Mouse (Mus musculus) spleen, embryonic (tissue): Measurements from ENCODE around the gene Ltbp1.

Experiments
- CTCF ChIA-PET: fragments of 350-600 bp; sonication (Branson Sonifier 250); formaldehyde crosslinking; loops from one replicate; lab custom pipeline; 2022; lab: Charles Lee

The Ltbp1 gene

DNA sequence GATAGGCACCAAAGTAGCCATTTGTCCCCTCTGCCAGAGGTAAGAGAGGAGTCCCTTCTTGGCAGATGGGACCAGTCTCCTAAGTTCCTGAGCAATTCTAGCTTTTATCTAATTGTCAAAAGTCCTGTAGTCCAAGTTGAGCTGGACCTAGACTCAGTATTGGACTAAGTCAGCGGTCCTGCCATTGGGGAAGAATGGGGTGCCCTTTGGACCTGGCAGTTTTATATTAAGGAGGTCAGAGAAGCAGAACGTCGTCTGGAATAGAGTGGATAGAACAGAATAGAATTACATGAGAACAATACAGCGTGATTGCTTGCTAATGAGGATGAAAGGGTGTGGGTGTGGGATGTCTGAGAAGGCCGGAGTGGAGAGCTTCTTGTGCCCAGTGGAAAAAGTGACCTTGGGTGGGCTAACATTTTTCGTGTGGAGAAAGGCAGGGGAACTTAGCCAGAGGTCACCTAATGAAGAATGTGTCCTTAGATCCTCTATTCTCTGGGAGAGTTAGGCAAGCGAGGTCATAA is 167.4 kb downstream of the Ltbp1 start:
- CTCF ChIA-PET, result no interaction called here

DNA sequence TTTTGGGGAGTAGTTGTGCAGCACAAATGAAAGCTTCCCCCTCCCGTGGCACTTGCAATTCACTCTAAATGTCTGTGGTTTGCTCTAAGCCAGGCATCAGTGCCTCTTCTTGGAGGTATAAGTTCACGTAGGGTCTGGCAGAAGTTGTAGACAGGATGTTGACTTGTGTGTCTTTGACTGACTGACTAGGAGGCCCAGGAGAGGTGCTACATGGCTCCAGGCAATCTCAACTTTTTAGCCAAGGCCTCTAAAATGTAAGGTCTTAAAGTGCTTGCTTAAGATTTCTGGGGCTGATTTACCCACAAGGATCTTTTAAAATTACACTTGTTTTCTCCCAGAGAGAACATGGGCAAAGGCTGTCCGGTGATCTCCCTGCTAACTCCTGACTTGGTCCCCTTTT is 169.1 kb downstream of the Ltbp1 start:
- CTCF ChIA-PET, result no interaction called here

DNA sequence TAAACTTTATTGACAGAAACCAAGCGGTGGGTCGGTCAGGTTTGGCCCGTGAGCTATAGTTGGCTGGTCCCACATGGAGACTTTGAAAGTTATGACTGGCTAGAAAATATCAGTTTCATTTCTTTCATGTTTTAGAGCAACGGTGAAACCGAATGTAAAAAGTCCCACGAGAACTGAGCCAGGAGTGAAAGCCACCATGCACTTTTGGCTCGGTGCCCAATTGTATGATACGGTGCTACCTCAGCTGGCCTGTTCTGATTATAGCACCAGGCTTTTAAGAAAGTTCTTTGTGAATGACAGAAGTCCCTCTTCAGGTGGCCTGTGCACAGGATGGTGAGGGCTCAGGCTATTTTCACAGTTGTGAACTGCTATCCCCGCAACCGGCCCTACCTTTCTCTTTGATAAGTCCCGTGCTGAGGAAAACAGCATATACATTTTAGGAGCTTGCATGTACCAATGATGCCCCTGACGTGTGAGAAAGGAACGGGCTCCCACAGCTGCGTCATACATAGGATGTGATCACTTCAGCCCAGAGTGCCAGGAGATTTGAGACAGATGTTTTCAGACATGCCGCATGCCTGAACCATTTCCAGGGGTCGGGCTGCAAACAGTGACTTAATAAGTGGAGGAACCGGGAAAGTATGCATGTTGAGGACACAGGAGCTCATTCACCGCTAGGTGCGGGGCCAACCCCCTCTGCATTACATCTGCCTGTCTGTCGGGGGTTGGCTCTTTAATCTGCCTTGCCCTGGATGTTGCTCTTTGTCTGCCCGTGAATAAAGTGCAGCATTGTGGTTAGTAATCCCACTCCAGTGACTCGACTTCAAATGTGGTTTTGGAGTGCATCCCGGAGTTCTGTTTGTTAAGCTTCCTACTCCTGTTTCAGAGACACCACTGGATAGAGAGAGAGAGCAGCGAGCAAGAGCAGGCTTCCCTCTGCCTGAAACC is 172.8 kb downstream of the Ltbp1 start:
- CTCF ChIA-PET, result no interaction called here

DNA sequence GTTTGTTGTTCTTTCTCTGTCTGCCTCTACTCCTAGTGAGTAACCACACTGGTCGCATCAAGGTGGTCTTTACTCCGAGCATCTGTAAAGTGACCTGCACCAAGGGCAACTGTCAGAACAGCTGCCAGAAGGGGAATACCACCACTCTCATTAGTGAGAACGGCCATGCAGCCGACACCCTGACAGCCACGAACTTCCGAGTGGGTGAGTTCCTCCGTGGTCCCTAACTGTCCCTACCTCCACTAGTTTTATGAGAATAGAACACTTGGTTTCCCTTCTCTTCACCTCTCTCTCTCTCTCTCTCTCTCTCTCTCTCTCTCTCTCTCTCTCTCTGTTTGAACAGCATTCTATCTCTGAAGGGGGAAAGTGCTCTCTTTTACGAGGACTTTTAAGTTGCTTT is 173.6 kb downstream of the Ltbp1 start:
- CTCF ChIA-PET, result no interaction called here

DNA sequence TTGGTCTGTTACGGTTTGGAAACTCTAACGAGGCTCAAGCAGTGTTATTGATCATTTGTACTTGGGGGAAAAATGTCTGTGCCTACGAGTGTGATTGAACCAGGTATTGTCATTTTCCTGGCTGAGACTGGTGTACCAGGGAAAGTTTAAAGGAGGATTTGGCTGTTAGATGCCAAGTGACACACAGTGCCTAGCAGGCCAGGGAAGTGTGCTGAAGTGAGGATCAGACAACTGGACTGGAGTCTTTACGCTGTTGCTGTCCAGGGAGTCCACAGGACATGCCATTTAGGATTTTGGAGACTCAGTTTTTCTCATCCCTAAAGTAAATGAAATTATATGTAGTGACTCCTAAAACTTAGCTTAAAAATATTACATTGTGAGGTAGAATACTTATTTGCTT is 174.9 kb downstream of the Ltbp1 start:
- CTCF ChIA-PET, result no interaction called here

DNA sequence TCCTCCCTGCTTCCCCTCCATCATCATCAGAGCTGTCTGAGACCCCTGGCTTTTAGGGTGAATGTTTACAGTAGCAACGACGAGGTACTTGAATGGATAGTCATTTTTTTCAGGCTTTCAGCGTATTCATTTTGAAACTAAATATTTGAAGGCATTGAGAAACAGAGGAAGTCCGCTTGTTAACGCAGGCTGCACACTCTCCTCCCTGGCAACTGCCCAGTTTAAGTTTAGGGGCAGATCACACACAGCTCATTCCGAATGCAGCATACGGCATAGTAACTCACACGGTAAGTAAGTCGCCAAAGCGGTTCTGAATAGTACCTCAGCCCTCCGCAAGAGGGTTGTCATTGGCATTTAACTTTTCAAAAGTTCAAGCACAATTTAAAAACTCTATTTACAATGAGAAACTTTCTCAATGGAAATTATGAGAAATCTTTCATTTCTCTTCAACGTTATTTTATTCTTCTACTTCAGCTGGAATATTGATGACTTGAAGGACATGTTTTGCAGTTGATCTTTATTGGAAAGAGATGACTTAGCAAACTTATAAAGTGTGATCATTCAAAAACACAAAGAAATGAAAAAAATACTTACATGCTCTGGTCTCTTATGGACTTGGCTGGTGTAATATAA is 175.7 kb downstream of the Ltbp1 start:
- CTCF ChIA-PET, result no interaction called here

DNA sequence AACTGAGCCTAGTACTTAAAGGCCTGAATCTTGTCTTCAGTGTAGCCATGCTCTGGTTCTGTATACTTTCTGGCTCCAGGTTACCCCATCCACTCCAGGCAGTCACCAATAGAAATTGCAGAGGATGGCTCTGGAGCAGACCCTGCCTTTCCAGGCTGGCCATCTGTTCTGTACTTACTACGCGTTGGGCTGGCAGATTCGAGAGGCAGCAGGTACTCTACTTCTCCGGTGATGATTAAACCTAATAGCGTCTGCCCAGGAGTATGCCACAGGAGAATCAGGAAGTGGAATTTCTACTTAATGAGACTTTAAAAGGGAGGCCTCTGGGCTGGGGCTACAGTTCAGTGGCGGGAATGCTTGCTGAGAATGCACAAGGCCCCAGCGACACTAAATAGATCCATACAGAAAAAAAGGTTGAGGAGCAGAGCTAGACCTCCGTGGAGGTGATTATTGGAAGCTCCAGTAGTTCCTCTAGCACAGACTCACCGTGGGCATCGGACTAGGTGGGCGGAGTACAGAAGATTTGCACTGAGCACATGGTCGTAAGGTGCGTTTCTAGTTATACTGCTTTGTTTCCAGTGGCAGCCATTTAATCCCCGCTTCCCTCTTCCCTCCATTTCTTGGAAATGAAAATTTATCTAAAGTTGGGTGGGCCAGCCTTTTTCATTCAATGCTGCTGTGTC is 177.1 kb downstream of the Ltbp1 start:
- CTCF ChIA-PET, result no interaction called here

DNA sequence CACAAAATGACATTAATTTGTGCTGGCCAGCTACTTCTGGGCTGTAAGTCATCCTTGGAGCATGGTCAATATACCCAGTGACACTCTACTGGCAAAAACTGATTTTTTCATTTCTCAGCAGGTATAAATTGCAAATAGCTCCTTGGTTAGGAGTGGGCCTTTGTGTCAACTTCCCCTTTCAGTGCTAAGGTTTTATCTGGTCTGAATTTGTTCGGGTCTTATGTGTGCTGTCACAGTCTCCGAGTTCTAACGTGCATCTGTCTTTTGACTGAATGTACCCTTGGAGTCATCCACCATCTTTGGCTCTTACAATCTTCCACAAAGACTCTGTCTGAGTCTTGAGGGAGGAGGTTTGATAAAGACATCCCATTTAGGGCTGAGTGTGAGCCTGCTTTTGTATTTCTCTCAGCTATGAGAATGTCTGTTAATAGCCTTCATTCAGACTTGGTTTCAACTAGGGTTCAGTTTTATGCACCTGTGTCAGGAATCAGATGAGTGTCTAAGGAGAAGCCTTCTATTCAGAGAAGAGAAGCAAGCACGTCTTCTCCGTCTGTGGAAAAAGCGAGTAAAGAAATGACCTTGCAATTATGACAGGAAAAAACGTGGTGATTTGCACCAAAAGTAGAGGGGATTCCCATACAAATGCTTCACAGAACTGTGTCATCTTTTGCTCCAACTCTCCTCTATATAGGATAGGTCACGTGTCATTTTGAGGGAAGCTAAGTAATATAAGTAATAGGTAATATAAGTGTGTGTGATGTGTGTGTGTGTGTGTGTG is 181.6 kb downstream of the Ltbp1 start:
- CTCF ChIA-PET, result no interaction called here

DNA sequence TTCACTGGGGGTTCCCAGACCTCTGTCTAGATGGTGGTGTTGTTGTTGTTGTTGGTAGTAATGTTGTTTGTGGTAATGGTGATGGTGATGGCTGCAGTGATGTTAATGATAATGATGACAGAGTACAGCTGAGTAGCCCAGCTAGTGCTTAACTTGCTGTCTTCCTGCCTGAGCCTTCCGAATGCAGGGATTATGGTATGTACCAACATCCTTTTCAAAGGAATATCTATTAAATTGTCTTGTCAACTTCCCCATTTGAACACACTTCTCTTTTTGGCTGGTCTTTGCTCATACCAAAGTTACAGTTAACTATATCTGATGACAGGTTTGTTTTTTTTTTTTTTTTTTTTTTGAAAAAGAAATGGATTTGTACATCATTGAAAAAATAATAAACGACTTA is 191.6 kb downstream of the Ltbp1 start:
- CTCF ChIA-PET, result no interaction called here

DNA sequence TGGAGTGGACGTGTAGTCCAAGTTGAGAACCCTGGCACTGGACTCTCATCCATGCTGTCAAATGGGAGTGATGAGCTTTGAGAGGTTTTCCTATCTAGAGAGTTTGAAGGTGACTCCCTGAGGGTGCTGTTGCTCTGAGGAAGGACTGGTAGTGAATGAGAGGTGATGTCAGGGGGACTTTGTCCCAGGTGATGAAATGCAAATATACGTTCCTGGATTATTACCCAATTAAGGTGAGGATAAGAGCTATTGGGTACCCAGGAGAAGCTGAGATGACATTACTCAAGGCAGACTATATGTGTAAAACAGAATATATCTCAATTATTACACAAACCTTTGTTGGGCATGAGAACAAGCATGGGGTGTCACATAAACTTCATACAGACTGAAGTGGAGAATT is 193.4 kb downstream of the Ltbp1 start:
- CTCF ChIA-PET, result no interaction called here

DNA sequence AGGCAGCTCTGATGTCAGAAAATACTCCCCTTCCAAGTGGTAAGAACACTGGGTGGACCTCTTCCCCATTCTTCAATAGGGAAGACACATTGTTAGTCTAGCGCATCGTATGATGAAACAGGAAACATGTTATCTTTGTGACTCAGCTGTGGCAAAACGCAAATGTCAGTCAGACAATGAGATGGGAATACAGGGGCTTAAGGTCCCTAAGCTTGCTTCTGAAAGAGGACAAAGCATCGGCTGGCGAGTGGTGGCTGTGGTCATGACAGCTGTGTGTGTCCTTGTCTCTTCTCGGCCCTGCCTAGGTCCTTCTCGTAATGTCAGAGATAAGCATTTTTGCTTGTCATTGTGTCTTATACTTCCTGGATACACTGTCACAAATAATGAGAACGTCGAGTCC is 194.3 kb downstream of the Ltbp1 start:
- CTCF ChIA-PET, result no interaction called here

DNA sequence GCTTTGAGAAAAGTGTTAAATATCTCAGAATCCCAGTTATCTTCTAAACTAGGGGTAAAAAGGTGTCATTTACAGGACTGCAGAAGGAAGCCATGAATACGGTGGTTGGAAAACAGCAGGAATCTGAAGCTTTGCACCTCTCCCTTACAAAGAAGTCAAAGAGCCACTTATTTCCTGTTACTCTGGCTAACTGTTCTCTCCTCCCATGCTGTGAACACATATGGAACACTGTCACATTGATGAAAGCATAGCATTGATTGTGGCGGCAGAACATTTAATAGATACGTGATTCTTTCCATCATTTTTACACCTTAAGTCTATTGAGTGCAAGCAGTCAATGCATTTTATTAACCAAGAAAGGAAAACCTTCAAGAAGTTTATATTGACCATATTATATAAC is 196.9 kb downstream of the Ltbp1 start:
- CTCF ChIA-PET, result interaction anchor here (0.7 kb wide), 1 partner anchor 198 kb away, joined by 3 read pairs; no protein-coding TSS in a partner anchor

DNA sequence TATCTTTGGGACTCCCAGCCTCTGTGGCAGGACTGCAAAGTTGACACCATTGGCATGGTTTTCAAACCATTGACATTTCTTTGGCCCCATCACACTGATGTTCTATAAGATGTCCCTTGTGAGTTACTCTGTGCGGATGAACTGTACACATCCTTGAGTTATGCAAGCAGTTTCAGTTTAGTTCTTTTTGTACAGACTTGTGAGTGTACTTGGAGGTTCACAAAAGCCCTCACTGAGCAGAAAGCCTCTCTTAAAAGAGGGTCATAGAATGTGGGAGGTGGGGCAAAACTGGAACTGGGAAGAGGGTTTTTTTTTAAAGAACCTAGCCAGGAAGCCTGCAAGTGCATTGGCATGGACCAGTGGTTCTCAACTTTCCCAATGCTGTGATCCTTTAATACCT is 198.7 kb downstream of the Ltbp1 start:
- CTCF ChIA-PET, result no interaction called here

DNA sequence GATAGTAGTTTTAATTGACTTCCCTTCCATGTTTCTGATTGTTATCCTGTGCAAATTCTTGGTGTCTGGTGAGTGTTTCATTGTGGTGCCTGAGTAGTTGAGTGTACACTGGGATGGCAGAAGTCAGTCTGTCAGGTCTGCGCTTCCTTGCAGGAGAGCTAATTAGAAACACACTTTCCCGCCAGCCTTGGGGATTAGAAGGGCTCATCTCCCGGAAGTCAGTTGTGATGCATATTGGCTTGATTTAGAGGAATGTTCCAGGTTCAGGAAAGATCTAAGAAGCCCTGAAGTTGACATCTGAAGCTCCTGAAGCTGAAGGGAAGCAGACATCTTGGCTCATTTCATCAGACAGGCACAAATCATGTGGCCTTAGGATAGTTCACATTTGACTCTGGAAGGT is 200.9 kb downstream of the Ltbp1 start:
- CTCF ChIA-PET, result no interaction called here

DNA sequence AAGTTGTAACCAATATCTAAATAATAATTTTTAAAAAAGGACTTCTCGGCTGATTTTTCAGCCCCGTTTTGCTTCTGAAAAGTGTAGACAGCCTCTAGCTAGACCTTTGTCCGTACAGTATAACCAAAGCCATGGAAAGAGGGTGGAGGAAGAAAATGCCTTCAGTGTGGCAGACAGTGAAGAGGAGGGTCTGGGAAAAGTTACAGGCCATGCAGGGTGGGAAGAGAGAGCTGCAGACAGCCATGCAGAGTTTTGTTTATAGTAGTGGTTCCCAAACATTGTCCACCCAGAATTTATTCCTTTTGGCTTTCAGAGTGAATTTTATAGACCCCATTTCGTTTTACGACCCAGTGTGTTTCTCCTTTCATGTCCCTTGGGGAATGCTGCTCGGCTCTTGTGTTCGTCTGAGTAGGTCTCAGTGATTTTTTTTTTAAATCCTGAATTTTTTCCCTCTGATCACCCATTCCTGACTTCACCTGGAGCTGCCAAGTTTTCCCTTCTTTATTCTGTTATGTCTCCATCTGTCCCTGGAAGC is 202.9 kb downstream of the Ltbp1 start:
- CTCF ChIA-PET, result no interaction called here

DNA sequence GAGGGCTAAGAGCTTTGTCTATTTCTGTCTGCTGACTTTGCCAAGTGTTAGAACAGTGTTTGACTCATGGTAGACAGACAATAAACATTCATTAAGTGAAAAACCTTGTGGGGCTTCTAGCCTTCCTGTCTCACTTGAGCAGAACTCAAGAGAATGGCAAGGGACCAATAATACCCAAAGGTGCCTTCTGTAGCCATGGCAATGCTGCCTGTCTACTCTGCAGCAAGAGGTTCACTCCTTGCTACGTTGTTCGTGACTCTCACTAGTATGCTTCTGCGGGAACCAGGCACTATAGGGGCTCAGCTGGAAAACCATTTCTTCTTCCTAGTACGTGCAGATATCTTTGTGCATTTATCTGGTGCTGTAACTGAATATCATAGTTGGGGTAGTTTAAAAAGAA is 205.2 kb downstream of the Ltbp1 start:
- CTCF ChIA-PET, result no interaction called here

DNA sequence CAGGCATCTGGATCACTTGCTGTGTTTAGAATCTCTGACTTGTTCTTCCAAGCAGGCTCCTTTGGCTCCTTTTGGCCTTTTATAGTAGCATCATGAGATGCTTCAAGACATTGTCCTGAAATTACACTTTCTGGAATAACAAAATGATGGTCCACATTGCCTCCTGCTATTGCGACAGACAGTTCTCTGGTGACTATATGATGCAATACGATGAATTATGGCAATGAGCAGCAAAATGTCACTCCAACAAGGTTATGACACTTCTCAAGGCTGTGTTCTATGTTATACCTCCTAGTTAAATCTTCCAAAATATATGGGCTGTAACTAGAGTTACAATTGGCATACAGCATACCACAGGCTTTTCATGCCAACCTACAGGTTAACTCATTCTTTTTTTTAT is 211.0 kb downstream of the Ltbp1 start:
- CTCF ChIA-PET, result no interaction called here

DNA sequence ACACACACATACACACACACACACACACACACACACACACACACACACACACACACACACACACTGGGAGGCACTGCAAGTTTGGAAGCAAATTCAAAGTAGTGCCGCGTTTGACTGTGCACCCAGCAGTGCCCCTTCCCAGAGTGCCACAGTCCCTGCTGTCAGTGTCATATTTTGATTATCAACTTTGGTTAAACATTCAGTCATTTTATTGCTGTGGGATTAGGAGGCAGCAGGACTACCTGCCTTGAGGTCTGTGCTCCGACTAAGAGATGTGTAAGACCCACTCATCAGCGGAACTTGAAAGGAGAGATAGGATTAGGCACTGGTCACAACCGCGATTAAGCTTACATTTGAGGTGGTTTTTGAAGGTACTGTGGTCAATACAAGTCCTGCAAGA is 213.3 kb downstream of the Ltbp1 start:
- CTCF ChIA-PET, result no interaction called here

DNA sequence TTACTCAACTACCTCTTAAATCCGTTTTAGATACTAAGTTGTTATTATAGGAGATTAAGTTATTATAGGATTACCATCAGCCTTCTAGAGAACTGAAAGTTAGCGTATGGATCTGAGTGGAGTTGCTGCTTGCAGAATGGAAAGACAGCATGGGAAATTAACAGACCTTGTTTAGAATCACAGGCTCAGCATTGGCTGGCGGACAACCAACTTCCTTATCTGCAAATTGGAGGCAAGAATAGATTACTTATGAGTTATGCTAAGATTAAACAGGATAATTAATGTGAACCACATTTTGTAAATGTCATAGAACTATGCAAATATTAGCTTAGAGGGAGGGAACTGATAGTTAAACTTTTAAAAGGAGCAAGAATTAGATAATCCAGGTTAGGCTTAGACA is 223.0 kb downstream of the Ltbp1 start:
- CTCF ChIA-PET, result no interaction called here

DNA sequence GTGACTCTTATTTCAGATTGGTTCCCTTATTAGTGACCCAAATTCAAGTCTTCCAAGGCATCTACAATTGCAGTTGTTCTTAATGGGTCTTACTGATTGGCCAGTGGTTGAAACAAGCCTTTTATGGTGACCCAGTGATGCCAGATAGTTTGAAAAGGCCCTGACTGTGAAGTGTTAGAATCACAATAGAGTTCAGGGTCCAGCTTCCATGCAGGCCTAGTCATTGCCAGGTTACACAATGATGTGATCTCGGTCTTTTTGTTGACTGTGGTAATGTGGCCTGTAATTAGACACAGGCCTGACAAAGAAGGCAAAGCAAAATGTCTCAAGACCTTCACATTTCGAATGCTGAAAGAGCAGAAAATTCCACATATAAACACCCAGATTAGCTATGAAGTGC is 227.8 kb downstream of the Ltbp1 start:
- CTCF ChIA-PET, result no interaction called here

DNA sequence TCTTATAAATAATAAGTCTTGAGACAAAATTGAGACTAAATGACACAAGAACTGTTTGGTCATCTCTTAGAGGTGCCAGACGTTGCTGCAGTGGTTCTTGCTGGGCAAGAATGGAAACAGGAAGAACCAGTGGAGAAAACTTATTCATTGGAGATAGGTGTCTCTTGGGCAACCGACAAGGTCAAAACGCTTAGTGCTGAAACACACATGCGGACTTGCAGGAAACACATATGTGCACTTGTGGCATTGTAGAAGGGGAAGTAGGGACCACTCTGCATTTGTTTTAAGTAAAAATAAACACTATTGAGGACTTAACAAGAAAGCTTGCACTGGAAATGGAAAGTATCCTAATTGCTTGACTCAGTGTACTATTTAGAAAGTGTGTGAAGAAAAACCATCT is 228.6 kb downstream of the Ltbp1 start:
- CTCF ChIA-PET, result no interaction called here
